Mouse (Mus musculus): ENCODE data around the gene Raet1e.
"Not testable (repeated sequence)": the region's sequence is repeated elsewhere in the genome, so short reads cannot be mapped to it uniquely, and the experiment has no call there.

Raet1e gene

GRCm38 (mm10) chr10:22273684-22274305 lies 115.4 kb downstream of the Raet1e start:
- no peak for DNase-seq (ENCODE audit: low spot score in 2 of 2)

- DNase-seq (ENCODE audit: low spot score in 2 of 2): no peak
Measured at GRCm38 (mm10) chr10:22274445-22275057, 116.2 kb downstream of the Raet1e start.

GRCm38 (mm10) chr10:22278468-22278867 lies 120.1 kb downstream of the Raet1e start:
- DNase-seq (ENCODE audit: low spot score in 2 of 2): not testable (repeated sequence)

- no peak for DNase-seq (ENCODE audit: low spot score in 2 of 2)
Measured at GRCm38 (mm10) chr10:22282816-22283215, 124.4 kb downstream of the Raet1e start.

GRCm38 (mm10) chr10:22295676-22296075 lies 137.3 kb downstream of the Raet1e start:
- no peak for DNase-seq (ENCODE audit: low spot score in 2 of 2)

- no peak for DNase-seq (ENCODE audit: low spot score in 2 of 2)
Measured at GRCm38 (mm10) chr10:22297033-22297762, 138.8 kb downstream of the Raet1e start.

GRCm38 (mm10) chr10:22297766-22298461 lies 139.5 kb downstream of the Raet1e start:
- DNase-seq (ENCODE audit: low spot score in 2 of 2): no peak

- no peak for DNase-seq (ENCODE audit: low spot score in 2 of 2)
Measured at GRCm38 (mm10) chr10:22299324-22299723, 141.0 kb downstream of the Raet1e start.

- DNase-seq (ENCODE audit: low spot score in 2 of 2): no peak
Measured at GRCm38 (mm10) chr10:22301641-22302040, 143.3 kb downstream of the Raet1e start.

GRCm38 (mm10) chr10:22302344-22303057 lies 144.1 kb downstream of the Raet1e start:
- no peak for DNase-seq (ENCODE audit: low spot score in 2 of 2)

- no peak for DNase-seq (ENCODE audit: low spot score in 2 of 2)
Measured at GRCm38 (mm10) chr10:22303736-22304135, 145.4 kb downstream of the Raet1e start.

GRCm38 (mm10) chr10:22305801-22306200 lies 147.4 kb downstream of the Raet1e start:
- DNase-seq (ENCODE audit: low spot score in 2 of 2): no peak

- no peak for DNase-seq (ENCODE audit: low spot score in 2 of 2)
Measured at GRCm38 (mm10) chr10:22306452-22306851, 148.1 kb downstream of the Raet1e start.

- DNase-seq (ENCODE audit: low spot score in 2 of 2): no peak
Measured at GRCm38 (mm10) chr10:22308221-22308620, 149.9 kb downstream of the Raet1e start.

GRCm38 (mm10) chr10:22322858-22323257 lies 164.5 kb downstream of the Raet1e start:
- no peak for DNase-seq (ENCODE audit: low spot score in 2 of 2)

GRCm38 (mm10) chr10:22345721-22346120 lies 187.4 kb downstream of the Raet1e start:
- DNase-seq (ENCODE audit: low spot score in 2 of 2): not testable (repeated sequence)

GRCm38 (mm10) chr10:22353548-22354195 lies 195.3 kb downstream of the Raet1e start:
- not testable (repeated sequence) for DNase-seq (ENCODE audit: low spot score in 2 of 2)

- not testable (repeated sequence) for DNase-seq (ENCODE audit: low spot score in 2 of 2)
Measured at GRCm38 (mm10) chr10:22354196-22354574, 195.8 kb downstream of the Raet1e start.

GRCm38 (mm10) chr10:22357373-22357772 lies 199.0 kb downstream of the Raet1e start:
- not testable (repeated sequence) for DNase-seq (ENCODE audit: low spot score in 2 of 2)

- DNase-seq (ENCODE audit: low spot score in 2 of 2): not testable (repeated sequence)
Measured at GRCm38 (mm10) chr10:22360252-22360651, 201.9 kb downstream of the Raet1e start, which contains the start of gene Raet1d. Raet1d (plus strand) TSS chr10:22360552.

- DNase-seq (ENCODE audit: low spot score in 2 of 2): not testable (repeated sequence)
Measured at GRCm38 (mm10) chr10:22360957-22361356, 202.6 kb downstream of the Raet1e start.
